Mouse (Mus musculus) CH12.LX (cell line): ENCODE results near the gene Anks1b. TPM values are rescaled to one million over a fixed set of nuclear protein-coding genes. Genes with fewer than 3 reads are reported as not detected.

Experiments
- DNase-seq: peaks from one replicate; pipeline ENCODE4 v3.0.0-alpha.2; 2013; ENCODE audit errors: extremely low read depth
- H3K27ac ChIP-seq: 2 replicates; pipeline ENCODE4 v1.5.1; 2012; ENCODE audit warnings: low read depth, mild to moderate bottlenecking, control low read depth, moderate library complexity; ENCODE audit not compliant: insufficient read depth
- H3K27me3 ChIP-seq: replicated peaks from 2 replicates; pipeline ENCODE3; 2012; ENCODE audit warnings: inconsistent platforms
- H3K36me3 ChIP-seq, 2 experiments: replicated peaks in 1 of 2; 2 replicates each; pipeline versions ENCODE3 to v1.6.1; 2012; ENCODE audit warnings: inconsistent platforms in 1 of 2, low read length in 1 of 2, mild to moderate bottlenecking in 1 of 2, mixed read lengths in 1 of 2, moderate library complexity in 1 of 2; ENCODE audit not compliant: control insufficient read depth in 1 of 2, insufficient read depth in 1 of 2
- H3K4me1 ChIP-seq, 2 experiments: 2 replicates each; pipeline ENCODE4 v1.6.1; 2012; ENCODE audit warnings: inconsistent platforms in 1 of 2, moderate library complexity in 1 of 2; ENCODE audit not compliant: insufficient read depth in 2 of 2, control insufficient read depth in 1 of 2
- H3K4me2 ChIP-seq: 2 replicates; pipeline ENCODE4 v1.6.1; 2012; ENCODE audit warnings: low read depth, mild to moderate bottlenecking, control low read depth; ENCODE audit not compliant: poor library complexity, insufficient read depth, severe bottlenecking
- H3K4me3 ChIP-seq, 3 experiments: fragments of 150-350 bp in 1 of 3; sonication (generic) in 1 of 3; replicated peaks in 1 of 3; 2 replicates each; pipeline versions ENCODE3 to v1.5.1; 2011 to 2012; ENCODE audit warnings: low read depth in 2 of 3, low read length in 2 of 3, mild to moderate bottlenecking in 2 of 3, moderate library complexity in 2 of 3, control low read depth in 1 of 3, improper control_type of control experiment in 1 of 3, inconsistent platforms in 1 of 3, mixed read lengths in 1 of 3; ENCODE audit not compliant: poor library complexity in 1 of 3
- H3K79me2 ChIP-seq: replicated peaks from 2 replicates; pipeline ENCODE4 v1.6.1; 2012; ENCODE audit warnings: mild to moderate bottlenecking, moderate library complexity; ENCODE audit not compliant: control insufficient read depth, poor library complexity, insufficient read depth, severe bottlenecking; ENCODE audit errors: extremely low read depth
- H3K9ac ChIP-seq: 2 replicates; pipeline ENCODE4 v1.6.1; 2012; ENCODE audit warnings: low read depth, mild to moderate bottlenecking, control low read depth, moderate library complexity; ENCODE audit not compliant: insufficient read depth
- H3K9me3 ChIP-seq: replicated peaks from 2 replicates; pipeline ENCODE3; 2012; ENCODE audit warnings: low read length, inconsistent platforms, mixed read lengths
- BHLHE40 ChIP-seq: IDR thresholded peaks from 2 replicates; pipeline ENCODE4 v1.6.1; 2011; ENCODE audit warnings: mild to moderate bottlenecking, low read depth, low read length, improper control_type of control experiment
- CHD1 ChIP-seq: IDR thresholded peaks from 2 replicates; pipeline ENCODE4 v1.6.1; 2012; ENCODE audit warnings: low read depth, low read length, improper control_type of control experiment, inconsistent platforms
- CHD2 ChIP-seq: IDR thresholded peaks from 2 replicates; pipeline ENCODE4 v1.6.1; 2011; ENCODE audit warnings: low read length, improper control_type of control experiment
- CTCF ChIP-seq, 2 experiments: IDR thresholded peaks in 1 of 2; conservative IDR thresholded peaks in 1 of 2; 2 replicates each; pipeline ENCODE4 v1.5.1; 2011 to 2012; ENCODE audit warnings: low read depth in 2 of 2, low read length in 2 of 2, improper control_type of control experiment in 1 of 2, inconsistent platforms in 1 of 2, mild to moderate bottlenecking in 1 of 2, moderate library complexity in 1 of 2
- E2F4 ChIP-seq: IDR thresholded peaks from 2 replicates; pipeline ENCODE4 v1.6.1; 2011; ENCODE audit warnings: low read depth, low read length, improper control_type of control experiment; ENCODE audit not compliant: insufficient replicate concordance
- ELF1 ChIP-seq: IDR thresholded peaks from 2 replicates; pipeline ENCODE4 v1.6.1; 2014; ENCODE audit warnings: low read depth, mild to moderate bottlenecking, inconsistent platforms, low read length, improper control_type of control experiment
- EP300 ChIP-seq: IDR thresholded peaks from 2 replicates; pipeline ENCODE4 v1.6.1; 2011; ENCODE audit warnings: low read length, improper control_type of control experiment
- GABPA ChIP-seq: IDR thresholded peaks from 2 replicates; pipeline ENCODE4 v1.6.1; 2012; ENCODE audit warnings: low read depth, low read length, improper control_type of control experiment, inconsistent platforms; ENCODE audit not compliant: insufficient replicate concordance
- IRF4 ChIP-seq: IDR thresholded peaks from 2 replicates; pipeline ENCODE4 v1.6.1; 2014; ENCODE audit warnings: low read depth, mild to moderate bottlenecking, inconsistent platforms, low read length, improper control_type of control experiment
- JUND ChIP-seq: conservative IDR thresholded peaks from 2 replicates; pipeline ENCODE4 v1.6.1; 2011; ENCODE audit warnings: low read depth, low read length, improper control_type of control experiment
- KAT2A ChIP-seq: IDR thresholded peaks from 2 replicates; pipeline ENCODE4 v1.6.1; 2012; ENCODE audit warnings: low read length, improper control_type of control experiment, inconsistent platforms; ENCODE audit not compliant: insufficient replicate concordance
- MAFK ChIP-seq: IDR thresholded peaks from 2 replicates; pipeline ENCODE4 v1.6.1; 2011; ENCODE audit warnings: low read length, improper control_type of control experiment; ENCODE audit not compliant: insufficient replicate concordance
- MAX ChIP-seq: IDR thresholded peaks from 2 replicates; pipeline ENCODE4 v1.6.1; 2011; ENCODE audit warnings: low read length, improper control_type of control experiment
- MAZ ChIP-seq: IDR thresholded peaks from 2 replicates; pipeline ENCODE4 v1.6.1; 2012; ENCODE audit warnings: low read depth, mild to moderate bottlenecking, inconsistent platforms, low read length, improper control_type of control experiment, moderate library complexity
- MEF2A ChIP-seq: IDR thresholded peaks from 2 replicates; pipeline ENCODE4 v1.6.1; 2014; ENCODE audit warnings: low read depth, mild to moderate bottlenecking, inconsistent platforms, low read length, improper control_type of control experiment, borderline replicate concordance
- MXI1 ChIP-seq: IDR thresholded peaks from 2 replicates; pipeline ENCODE4 v1.6.1; 2011; ENCODE audit warnings: mild to moderate bottlenecking, low read depth, low read length, improper control_type of control experiment
- MYC ChIP-seq: IDR thresholded peaks from 2 replicates; pipeline ENCODE4 v1.6.1; 2011; ENCODE audit warnings: low read depth, mild to moderate bottlenecking, improper control_type of control experiment, low read length
- POLR2A ChIP-seq: IDR thresholded peaks from 2 replicates; pipeline ENCODE4 v1.6.1; 2011; ENCODE audit warnings: low read depth, mild to moderate bottlenecking, improper control_type of control experiment, low read length
- POLR2AphosphoS2 ChIP-seq: IDR thresholded peaks from 2 replicates; pipeline ENCODE4 v1.6.1; 2011; ENCODE audit warnings: low read depth, low read length, improper control_type of control experiment
- RCOR1 ChIP-seq: conservative IDR thresholded peaks from 2 replicates; pipeline ENCODE4 v1.6.1; 2012; ENCODE audit warnings: low read depth, mild to moderate bottlenecking, inconsistent platforms, low read length, improper control_type of control experiment
- SIN3A ChIP-seq: IDR thresholded peaks from 2 replicates; pipeline ENCODE4 v1.6.1; 2012; ENCODE audit warnings: low read length, improper control_type of control experiment, inconsistent platforms
- TBP ChIP-seq: conservative IDR thresholded peaks from 2 replicates; pipeline ENCODE4 v1.6.1; 2011; ENCODE audit warnings: low read depth, low read length, improper control_type of control experiment
- TCF12 ChIP-seq: IDR thresholded peaks from 2 replicates; pipeline ENCODE4 v1.6.1; 2014; ENCODE audit warnings: low read depth, mild to moderate bottlenecking, inconsistent platforms, low read length, improper control_type of control experiment
- USF1 ChIP-seq: IDR thresholded peaks from 2 replicates; pipeline ENCODE4 v1.6.1; 2014; ENCODE audit warnings: low read depth, mild to moderate bottlenecking, inconsistent platforms, low read length, improper control_type of control experiment
- USF2 ChIP-seq: conservative IDR thresholded peaks from 2 replicates; pipeline ENCODE4 v1.6.1; 2011; ENCODE audit warnings: low read depth, low read length, improper control_type of control experiment
- ZMIZ1 ChIP-seq: IDR thresholded peaks from 2 replicates; pipeline ENCODE4 v1.6.1; 2012; ENCODE audit warnings: low read depth, mild to moderate bottlenecking, inconsistent platforms, low read length, improper control_type of control experiment
- ZNF384 ChIP-seq: IDR thresholded peaks from 2 replicates; pipeline ENCODE4 v1.6.1; 2012; ENCODE audit warnings: low read depth, low read length, improper control_type of control experiment, inconsistent platforms
- dilution Hi-C: fragments of 300-500 bp; cut with MboI; formaldehyde crosslinking; loops from 2 replicates; pipeline ENCODE4 v1.14.3; 2020; ENCODE audit warnings: low sequenced_read_pairs; ENCODE audit not compliant: extremely low pct_unique_long_range_greater_than_20kb, extremely low pct_ligation_motif_present
- in situ Hi-C: fragments of 300-500 bp; cut with MboI; formaldehyde crosslinking; loops from 3 replicates; pipeline ENCODE4 v1.14.3; 2019; ENCODE audit warnings: low sequenced_read_pairs, low pct_ligation_motif_present, low pct_unique_long_range_greater_than_20kb, mixed read lengths
- polyA plus RNA-seq: library from polyadenylated mRNA; unstranded; fragments of >175 nt; gene quantifications from 2 replicates; pipeline ENCODE4 v1.2.1, GENCODE M21; 2012; ENCODE audit warnings: low read depth; ENCODE audit not compliant: insufficient read length
- total RNA-seq, 2 experiments: library from RNA; depleted of rRNA; stranded (reverse); fragments of 300-350 nt in 1 of 2; fragments of >200 nt in 1 of 2; gene quantifications; 2 replicates each; pipeline ENCODE4 v1.2.3; 2012 to 2014

Anks1b gene
- total and polyA plus RNA-seq, 3 experiments = 0.17 TPM; not detected in 2

GRCm38 (mm10) chr10:90546635-90547034, 673.3 kb downstream of the Anks1b start:
- in situ Hi-C loops (no loop called here), dilution Hi-C loops (no loop called here)
- no peaks in the 10 kb centered on the region for H3K9me3 ChIP-seq
- H3K4me3 ChIP-seq = no peak overlapping the region
- TF ChIP-seq CTCF (conservative IDR thresholded peaks at IDR 0.05 in 1 of 2, IDR thresholded peaks at IDR 0.05 in 1 of 2; ENCODE audit: low read depth in 2 of 2, low read length in 2 of 2) (no peak), GABPA (no peak), ZNF384 (no peak), MXI1 (no peak), RCOR1 (no peak), TBP (no peak), MAZ (no peak), BHLHE40 (no peak), MYC (no peak), ZMIZ1 (no peak), KAT2A (no peak), EP300 (no peak), POLR2AphosphoS2 (no peak), USF2 (no peak), SIN3A (no peak), ELF1 (no peak), MAX (no peak)
- H3K27ac ChIP-seq = no peak overlapping the region
- no peaks in the 10 kb centered on the region for H3K79me2 ChIP-seq
- no peaks in the 10 kb centered on the region for H3K4me1 ChIP-seq
- no peak overlapping the region for H3K4me2 ChIP-seq
- H3K36me3 ChIP-seq = no peaks in the 10 kb centered on the region
- no peak for DNase-seq
- no peak overlapping the region for H3K9ac ChIP-seq
- no peaks in the 10 kb centered on the region for H3K27me3 ChIP-seq

- Histone ChIP-seq H3K9ac (no peak overlapping the region), H3K9me3 (no peaks in the 10 kb centered on the region), H3K4me3 (no peak overlapping the region), H3K4me1 (no peaks in the 10 kb centered on the region), H3K27me3 (no peaks in the 10 kb centered on the region), H3K36me3 (no peaks in the 10 kb centered on the region), H3K79me2 (no peaks in the 10 kb centered on the region), H3K4me2 (no peak overlapping the region), H3K27ac (no peak overlapping the region)
- dilution Hi-C loops (no loop called here), in situ Hi-C loops (no loop called here)
- DNase-seq = no peak
- no peak for TF ChIP-seq RCOR1
- TF ChIP-seq MAFK = no peak
- no peak for TF ChIP-seq SIN3A
- TF ChIP-seq CTCF (conservative IDR thresholded peaks at IDR 0.05 in 1 of 2, IDR thresholded peaks at IDR 0.05 in 1 of 2; ENCODE audit: low read depth in 2 of 2, low read length in 2 of 2) = no peak
- no peak for TF ChIP-seq KAT2A
- TF ChIP-seq IRF4 = no peak
- TF ChIP-seq CHD1 = no peak
- no peak for TF ChIP-seq ZNF384
- TF ChIP-seq CHD2 = no peak
- no peak for TF ChIP-seq E2F4
- TF ChIP-seq MEF2A = no peak
- TF ChIP-seq POLR2A = no peak
- no peak for TF ChIP-seq JUND
- no peak for TF ChIP-seq USF1
- TF ChIP-seq TCF12 = no peak
Measured at GRCm38 (mm10) chr10:90562906-90563305, 689.6 kb downstream of the Anks1b start.
